Mouse (Mus musculus) lung, adult 2 months (tissue): ENCODE data around the gene Olfr1252. TPM values are rescaled to one million over a fixed set of nuclear protein-coding genes. Genes with fewer than 3 reads are reported as not detected.

ENCODE experiments used
- DNase-seq: peaks from one replicate; pipeline ENCODE4 v3.0.0; 2022
- H3K4me1 ChIP-seq: fragments of 200-500 bp; 2 replicates; pipeline ENCODE4 v1.6.1; 2011; ENCODE audit warnings: low read length; ENCODE audit not compliant: control insufficient read depth, insufficient read depth
- H3K4me3 ChIP-seq: fragments of 200-500 bp; replicated peaks from 2 replicates; pipeline ENCODE3; 2011; ENCODE audit warnings: low read depth, mild to moderate bottlenecking, control low read depth, low read length; ENCODE audit errors: extremely low read depth
- CTCF ChIP-seq: fragments of 200-500 bp; IDR thresholded peaks from 2 replicates; pipeline ENCODE4 v1.5.1; 2011; ENCODE audit warnings: mild to moderate bottlenecking, low read length, control low read depth; ENCODE audit not compliant: insufficient read depth
- POLR2A ChIP-seq: fragments of 200-500 bp; IDR thresholded peaks from 2 replicates; pipeline ENCODE4 v1.6.1; 2011; ENCODE audit warnings: low read depth, mild to moderate bottlenecking, control low read depth, low read length, borderline replicate concordance; ENCODE audit errors: extremely low read depth
- WGBS: fragments of 180-500 bp; shearing (Covaris S2); methylation state at CpG from one replicate; pipeline ENCODE4 v1.1.7; 2018; 5-methylcytosine and 5-hydroxymethylcytosine counted together
- polyA plus RNA-seq: library from polyadenylated mRNA; depleted of rRNA; stranded (reverse); fragments of >200 nt; gene quantifications from 2 replicates; pipeline ENCODE4 v1.2.3, GENCODE M21; 2012; rRNA removed

Olfr1252 gene
- polyA plus RNA-seq, result not detected in 2 replicates

DNA sequence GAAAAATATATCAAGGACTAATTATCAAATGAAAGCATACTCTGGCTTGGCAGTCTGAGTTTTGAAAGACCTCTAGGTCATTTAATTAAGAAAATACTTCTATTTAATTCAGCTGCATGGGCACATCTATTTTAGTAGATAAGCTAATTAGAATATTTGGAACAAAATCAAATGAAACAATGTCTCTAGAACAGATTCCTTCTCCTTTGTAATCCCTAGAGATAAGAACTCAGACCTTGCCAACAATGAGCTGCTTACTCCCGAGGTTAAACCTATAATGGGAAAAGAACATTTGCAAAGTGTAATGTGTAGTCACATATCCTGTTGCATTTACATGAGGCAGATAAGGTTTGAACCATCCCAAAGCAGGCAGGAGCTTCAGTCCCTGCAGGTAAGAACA is at the start of gene Olfr1252:
TSS of gene Olfr1252 (minus strand) at position 101 of the 400 bp plus-strand sequence.
- WGBS, result 21% methylated on average over 1 of the region's 1 CpGs
- no peak within 1 kb of the TSS for H3K4me3 ChIP-seq
- no peaks in the 10 kb centered on the region for H3K4me1 ChIP-seq
- no peak for DNase-seq
- TF ChIP-seq CTCF, result no peak
- no peak for TF ChIP-seq POLR2A

GRCm38 (mm10) chr2:89756990-89757389 is 32.2 kb upstream of the Olfr1252 start, which contains the start of gene Olfr1253:
Gene Olfr1253, minus strand, starts transcription at chr2:89757090.
- Histone ChIP-seq H3K4me3 (no peak within 1 kb of the TSS), H3K4me1 (no peaks in the 10 kb centered on the region)
- WGBS, result 88% methylated on average over 1 of the region's 1 CpGs
- no peak for TF ChIP-seq POLR2A
- TF ChIP-seq CTCF, result no peak
- DNase-seq, result no peak

GRCm38 (mm10) chr2:89691980-89692379 is 32.8 kb downstream of the Olfr1252 start:
- TF ChIP-seq POLR2A, result no peak
- TF ChIP-seq CTCF, result no peak

DNA sequence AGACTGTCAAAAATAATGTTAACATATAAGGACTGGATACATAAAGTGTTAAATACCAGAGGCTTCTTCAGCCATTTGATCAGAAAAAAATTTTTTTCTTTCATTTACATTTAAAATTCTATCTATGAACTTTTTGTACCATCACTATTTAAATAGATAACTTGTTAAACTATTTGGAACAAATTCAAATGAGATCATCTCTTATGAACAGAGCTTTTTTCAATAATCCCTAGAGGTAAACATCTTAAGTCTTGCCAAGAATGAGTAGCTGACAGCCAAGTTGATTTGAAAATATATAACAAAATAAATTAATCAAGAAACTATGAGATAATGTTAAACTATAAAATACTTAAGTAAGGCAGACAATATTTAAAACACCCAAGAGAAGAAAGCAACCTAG is 53.0 kb downstream of the Olfr1252 start, which contains the start of gene Olfr1251:
TSS of gene Olfr1251 (minus strand) at position 101 of the 400 bp plus-strand sequence.
- no peak for TF ChIP-seq POLR2A
- TF ChIP-seq CTCF, result no peak
- no peaks in the 10 kb centered on the region for H3K4me1 ChIP-seq
- no peak for DNase-seq
- H3K4me3 ChIP-seq, result no peak within 1 kb of the TSS

More at GRCm38 (mm10) chr2:89691980-89692379, 32.8 kb downstream of the Olfr1252 start:
- DNase-seq, result no peak
- H3K4me1 ChIP-seq, result no peaks in the 10 kb centered on the region
- no peak overlapping the region for H3K4me3 ChIP-seq
- 70% methylated on average over 6 of the region's 6 CpGs for WGBS

Other genes starting within 250 kb of the Olfr1252 start
- gene Olfr1241, start 237.9 kb downstream of the Olfr1252 start, polyA plus RNA-seq, result not detected in 2 replicates
- not detected in 2 replicates for gene Olfr1242, start 226.7 kb downstream of the Olfr1252 start, polyA plus RNA-seq
- gene Olfr1243, start 193.5 kb downstream of the Olfr1252 start, polyA plus RNA-seq, result not detected in 2 replicates
- gene Olfr1245, start 146.6 kb downstream of the Olfr1252 start, polyA plus RNA-seq, result not detected in 2 replicates
- not detected in 2 replicates for gene Olfr1246, start 131.9 kb downstream of the Olfr1252 start, polyA plus RNA-seq
- gene Olfr1247, start 110.9 kb downstream of the Olfr1252 start, polyA plus RNA-seq, result not detected in 2 replicates
- gene Olfr1248, start 106.8 kb downstream of the Olfr1252 start, polyA plus RNA-seq, result not detected in 2 replicates
- not detected in 2 replicates for gene Olfr1249, start 90.0 kb downstream of the Olfr1252 start, polyA plus RNA-seq
- gene Olfr1250, start 63.5 kb downstream of the Olfr1252 start, polyA plus RNA-seq, result not detected in 2 replicates
- not detected in 2 replicates for gene Olfr1251, start 53.1 kb downstream of the Olfr1252 start, polyA plus RNA-seq
- not detected in 2 replicates for gene Olfr1253, start 32.1 kb upstream of the Olfr1252 start, polyA plus RNA-seq
- not detected in 2 replicates for gene Olfr1254, start 68.6 kb upstream of the Olfr1252 start, polyA plus RNA-seq
- not detected in 2 replicates for gene Olfr1255, start 87.0 kb upstream of the Olfr1252 start, polyA plus RNA-seq
- not detected in 2 replicates for gene Olfr1256, start 116.5 kb upstream of the Olfr1252 start, polyA plus RNA-seq
- not detected in 2 replicates for gene Olfr48, start 123.2 kb upstream of the Olfr1252 start, polyA plus RNA-seq
- gene Olfr1257, start 153.4 kb upstream of the Olfr1252 start, polyA plus RNA-seq, result not detected in 2 replicates
- not detected in 2 replicates for gene Olfr1258, start 202.3 kb upstream of the Olfr1252 start, polyA plus RNA-seq
- not detected in 2 replicates for gene Olfr1259, start 223.7 kb upstream of the Olfr1252 start, polyA plus RNA-seq
- gene Olfr1260, start 249.3 kb upstream of the Olfr1252 start, polyA plus RNA-seq, result not detected in 2 replicates